Mouse (Mus musculus): ENCODE data around the gene Tacr2.

- TF ChIP-seq CTCF (IDR thresholded peaks at IDR 0.05) (no peak), EP300 (IDR thresholded peaks at IDR 0.05) (no peak)
These were observed 13.0 kb upstream of the Tacr2 start for GRCm38 (mm10) chr10:62239270-62239669.

Measured in lung, postnatal 0 days (tissue).